Mouse (Mus musculus) mature B cell (primary cell): Measurements from ENCODE around the gene Pla2g2d.

Experiments
- in situ Hi-C: fragments of 300-500 bp; cut with MboI; formaldehyde crosslinking; loops from 2 replicates; pipeline ENCODE4 v1.14.3; 2019

The Pla2g2d gene

GRCm38 (mm10) chr4:138827147-138827546, 51.6 kb downstream of the Pla2g2d start:
- in situ Hi-C loops = no loop called here
